Mouse (Mus musculus) erythroblast, adult 5-6 weeks (primary cell): Measurements from ENCODE around the gene Cpz. TPM values are rescaled to one million over a fixed set of nuclear protein-coding genes. Genes with fewer than 3 reads are reported as not detected.

Experiments
- total RNA-seq, 2 experiments: library from RNA; stranded (forward) in 1 of 2; stranded (reverse) in 1 of 2; fragments of 150-400 nt in 1 of 2; fragments of 200-764, 138-1000 nt in 1 of 2; gene quantifications; 2 replicates each; pipeline versions ENCODE4 v1.2.3 to v1.2.4; 2015 to 2017; ENCODE audit warnings: low replicate concordance in 2 of 2

Gene Cpz
- total RNA-seq, 2 experiments from 2014 or later = not detected

Other genes starting within 250 kb of the Cpz start
- not detected in 2 replicates for gene Adra2c, start 247.4 kb downstream of the Cpz start, total RNA-seq (2015; ENCODE audit: low replicate concordance)
- not detected in 2 replicates for gene Adra2c, start 247.4 kb downstream of the Cpz start, total RNA-seq (2017; ENCODE audit: low replicate concordance)
- gene Hmx1, start 136.6 kb downstream of the Cpz start, total RNA-seq (2015; ENCODE audit: low replicate concordance) = not detected in 2 replicates
- not detected in 2 replicates for gene Hmx1, start 136.6 kb downstream of the Cpz start, total RNA-seq (2017; ENCODE audit: low replicate concordance)
- gene Trmt44, start 49.4 kb upstream of the Cpz start, total RNA-seq (2015; ENCODE audit: low replicate concordance) = 0.42 and 2.1 TPM in 2 replicates
- 2.0 and 4.3 TPM in 2 replicates for gene Trmt44, start 49.4 kb upstream of the Cpz start, total RNA-seq (2017; ENCODE audit: low replicate concordance)
- gene Acox3, start 57.3 kb upstream of the Cpz start, total RNA-seq (2015; ENCODE audit: low replicate concordance) = 14.2 and 22.1 TPM in 2 replicates
- gene Acox3, start 57.3 kb upstream of the Cpz start, total RNA-seq (2017; ENCODE audit: low replicate concordance) = 7.4 and 14.2 TPM in 2 replicates
- not detected in 2 replicates for gene Htra3, start 154.1 kb upstream of the Cpz start, total RNA-seq (2015; ENCODE audit: low replicate concordance)
- gene Htra3, start 154.1 kb upstream of the Cpz start, total RNA-seq (2017; ENCODE audit: low replicate concordance) = not detected in 2 replicates
- 0.63 and 1.3 TPM in 2 replicates for gene Sh3tc1, start 214.3 kb upstream of the Cpz start, total RNA-seq (2015; ENCODE audit: low replicate concordance)
- 1.8 and 2.2 TPM in 2 replicates for gene Sh3tc1, start 214.3 kb upstream of the Cpz start, total RNA-seq (2017; ENCODE audit: low replicate concordance)
- not detected in 2 replicates for gene Ablim2, start 232.2 kb upstream of the Cpz start, total RNA-seq (2015; ENCODE audit: low replicate concordance)
- not detected in 2 replicates for gene Ablim2, start 232.2 kb upstream of the Cpz start, total RNA-seq (2017; ENCODE audit: low replicate concordance)